Mouse (Mus musculus): ENCODE data around the gene Pkd1l2.

Pkd1l2 gene

GRCm38 (mm10) chr8:117082947-117083559, 804 bp upstream of the Pkd1l2 start:
- no peak for DNase-seq (ENCODE audit: low spot score)

- DNase-seq (ENCODE audit: low spot score): no peak
These were observed 2.6 kb downstream of the Pkd1l2 start for GRCm38 (mm10) chr8:117079652-117080051.

GRCm38 (mm10) chr8:117078367-117078926, 3.8 kb downstream of the Pkd1l2 start:
- no peak for DNase-seq (ENCODE audit: low spot score)

- no peak for DNase-seq (ENCODE audit: low spot score)
These were observed 7.7 kb downstream of the Pkd1l2 start for GRCm38 (mm10) chr8:117074350-117075182.

- DNase-seq (ENCODE audit: low spot score): no peak
These were observed 12.5 kb downstream of the Pkd1l2 start for GRCm38 (mm10) chr8:117069708-117070107.

- DNase-seq (ENCODE audit: low spot score): no peak
These were observed 14.0 kb downstream of the Pkd1l2 start for GRCm38 (mm10) chr8:117068294-117068693.

- no peak for DNase-seq (ENCODE audit: low spot score)
These were observed 14.9 kb downstream of the Pkd1l2 start for GRCm38 (mm10) chr8:117067396-117067795.

GRCm38 (mm10) chr8:117066955-117067354, 15.3 kb downstream of the Pkd1l2 start:
- DNase-seq (ENCODE audit: low spot score): no peak

GRCm38 (mm10) chr8:117061180-117061880, 20.9 kb downstream of the Pkd1l2 start:
- DNase-seq (ENCODE audit: low spot score): peak; percentile 16

GRCm38 (mm10) chr8:117060306-117060705, 21.9 kb downstream of the Pkd1l2 start:
- DNase-seq (ENCODE audit: low spot score): no peak

GRCm38 (mm10) chr8:117059021-117059420, 23.2 kb downstream of the Pkd1l2 start:
- DNase-seq (ENCODE audit: low spot score): no peak

GRCm38 (mm10) chr8:117055097-117055496, 27.2 kb downstream of the Pkd1l2 start:
- DNase-seq (ENCODE audit: low spot score): no peak

GRCm38 (mm10) chr8:117054146-117054545, 28.1 kb downstream of the Pkd1l2 start:
- DNase-seq (ENCODE audit: low spot score): no peak

- no peak for DNase-seq (ENCODE audit: low spot score)
These were observed 28.8 kb downstream of the Pkd1l2 start for GRCm38 (mm10) chr8:117053135-117054079.

- DNase-seq (ENCODE audit: low spot score): no peak
These were observed 30.9 kb downstream of the Pkd1l2 start for GRCm38 (mm10) chr8:117051316-117051715.

GRCm38 (mm10) chr8:117050763-117051162, 31.5 kb downstream of the Pkd1l2 start:
- no peak for DNase-seq (ENCODE audit: low spot score)

- DNase-seq (ENCODE audit: low spot score): no peak
These were observed 32.8 kb downstream of the Pkd1l2 start for GRCm38 (mm10) chr8:117049444-117049843.

- no peak for DNase-seq (ENCODE audit: low spot score)
These were observed 38.7 kb downstream of the Pkd1l2 start for GRCm38 (mm10) chr8:117043584-117043983.

GRCm38 (mm10) chr8:117039843-117040242, 42.4 kb downstream of the Pkd1l2 start:
- no peak for DNase-seq (ENCODE audit: low spot score)

GRCm38 (mm10) chr8:117037374-117037935, 44.8 kb downstream of the Pkd1l2 start:
- no peak for DNase-seq (ENCODE audit: low spot score)

GRCm38 (mm10) chr8:117033393-117033792, 48.9 kb downstream of the Pkd1l2 start:
- no peak for DNase-seq (ENCODE audit: low spot score)
